Mouse (Mus musculus) G1E (cell line): ENCODE results near the gene Rec8. TPM values are rescaled to one million over a fixed set of nuclear protein-coding genes. Genes with fewer than 3 reads are reported as not detected.

Source experiments
- ATAC-seq: 2 replicates; pipeline ENCODE4 v1.8.0; 2016; ENCODE audit warnings: mild to moderate bottlenecking; ENCODE audit not compliant: insufficient number of reproducible peaks, poor library complexity, low FRiP score, severe bottlenecking; ENCODE audit errors: extremely low read depth
- DNase-seq: peaks from one replicate; pipeline ENCODE4 v3.0.0; 2012; ENCODE audit warnings: low spot score
- H3K27me3 ChIP-seq: 2 replicates; pipeline ENCODE4 v1.6.1; 2012; ENCODE audit warnings: mild to moderate bottlenecking, low read length, inconsistent platforms; ENCODE audit not compliant: insufficient read depth
- H3K36me3 ChIP-seq: replicated peaks from 2 replicates; pipeline ENCODE3; 2012; ENCODE audit warnings: mild to moderate bottlenecking, inconsistent platforms
- H3K4me1 ChIP-seq: 2 replicates; pipeline ENCODE4 v1.6.1; 2012; ENCODE audit warnings: low read depth, low read length, inconsistent platforms, mixed read lengths; ENCODE audit not compliant: insufficient read depth
- H3K4me3 ChIP-seq: 2 replicates; pipeline ENCODE4 v1.5.1; 2012; ENCODE audit warnings: low read depth, mild to moderate bottlenecking, inconsistent platforms, low read length, moderate library complexity, mixed read lengths
- H3K9me3 ChIP-seq: replicated peaks from 2 replicates; pipeline ENCODE4 v1.6.1; 2012; ENCODE audit warnings: inconsistent platforms
- CTCF ChIP-seq: IDR thresholded peaks from 2 replicates; pipeline ENCODE4 v1.5.1; 2012; ENCODE audit warnings: low read depth, low read length, inconsistent platforms, mixed read lengths
- GATA1 ChIP-seq: IDR thresholded peaks from 2 replicates; pipeline ENCODE4 v1.6.1; 2012; ENCODE audit warnings: borderline replicate concordance, low read length, inconsistent platforms, mixed read lengths
- GATA2 ChIP-seq: IDR thresholded peaks from 2 replicates; pipeline ENCODE4 v1.6.1; 2012; ENCODE audit warnings: low read depth, low read length, inconsistent platforms, borderline replicate concordance
- POLR2AphosphoS5 ChIP-seq: IDR thresholded peaks from 2 replicates; pipeline ENCODE4 v1.6.1; 2012; ENCODE audit warnings: low read depth, low read length, inconsistent platforms; ENCODE audit not compliant: insufficient replicate concordance
- TAL1 ChIP-seq: conservative IDR thresholded peaks from 2 replicates; pipeline ENCODE4 v1.6.1; 2012; ENCODE audit warnings: low read depth, low read length, inconsistent platforms, mixed read lengths
- polyA plus RNA-seq: library from polyadenylated mRNA; stranded (reverse); fragments of >175 nt; gene quantifications from 2 replicates; pipeline ENCODE4 v1.2.3, GENCODE M21; 2012
- total RNA-seq, 2 experiments: library from RNA; stranded (forward) in 1 of 2; stranded (reverse) in 1 of 2; fragments of 200-1000 nt in 1 of 2; fragments of >200 nt in 1 of 2; fragmentation: Nextera tagmentation in 1 of 2; gene quantifications; 2 replicates each; pipeline ENCODE4 v1.2.3; 2014 to 2017

Rec8 gene
- total and polyA plus RNA-seq, 3 experiments = 89.9 to 144 (median 123) TPM

DNA sequence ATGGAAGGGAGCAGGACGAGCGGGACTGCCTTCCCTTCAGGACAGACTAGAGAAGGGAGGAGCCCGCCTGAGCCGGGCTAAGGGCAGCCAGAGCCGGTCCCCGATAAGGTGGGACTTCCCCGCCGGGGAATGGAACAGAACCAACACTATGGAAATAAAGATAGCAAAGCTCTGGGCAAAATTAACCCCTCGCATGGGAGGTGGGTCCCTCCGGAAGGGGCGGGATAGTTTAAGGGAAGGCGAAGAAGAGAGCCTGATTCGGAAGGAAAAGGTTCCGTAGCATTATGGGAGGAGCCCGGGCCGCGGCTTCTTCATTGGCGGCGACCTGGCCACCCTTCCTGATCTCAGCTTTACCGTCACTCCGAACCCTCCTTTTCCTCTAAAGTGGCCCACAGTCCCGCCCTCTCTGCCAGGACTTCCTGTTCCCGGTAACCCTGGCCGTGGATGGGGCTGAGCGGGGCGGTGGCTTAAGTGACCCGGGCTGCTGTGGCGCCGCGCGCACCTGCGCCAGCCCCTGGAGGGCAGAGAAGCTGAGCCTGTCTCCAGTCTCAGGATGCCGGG, 26.4 kb upstream of the Rec8 start, which contains the start of gene Rnf31:
Gene Rnf31, plus strand, starts transcription at position 378 of the 561 bp plus-strand sequence.
- peak; percentile 79 for ATAC-seq
- Histone ChIP-seq H3K4me1 (peaks cover 62% of the 10 kb centered on the region), H3K4me3 (peak within 1 kb of the TSS; percentile 96), H3K27me3 (no peaks in the 10 kb centered on the region), H3K9me3 (no peaks in the 10 kb centered on the region), H3K36me3 (peaks cover 64% of the 10 kb centered on the region)
- TF ChIP-seq POLR2AphosphoS5 (no peak), CTCF (no peak)
- DNase-seq = peak; percentile 87

DNA sequence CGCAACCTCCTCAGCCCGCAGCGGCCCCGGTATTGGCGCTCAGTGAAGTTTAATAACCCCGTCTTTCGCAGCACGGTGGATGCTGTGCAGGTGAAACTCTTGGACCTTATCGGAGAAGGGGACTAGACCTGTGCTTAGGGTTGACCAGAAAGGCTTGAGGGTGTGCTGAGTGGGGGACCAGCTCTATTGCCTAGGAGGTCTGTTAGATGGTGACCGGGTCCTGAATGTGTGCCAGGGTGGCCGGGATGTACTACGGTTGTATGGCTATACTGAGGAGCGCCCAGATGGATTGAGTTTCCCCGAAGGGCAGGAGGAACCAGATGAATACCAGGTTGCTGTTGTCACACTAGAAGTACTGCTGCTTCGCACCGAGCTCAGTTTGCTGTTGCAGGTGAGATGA, 25.6 kb upstream of the Rec8 start:
- no peak for ATAC-seq
- TF ChIP-seq POLR2AphosphoS5 = no peak
- no peak for TF ChIP-seq GATA1
- TF ChIP-seq GATA2 = no peak
- TF ChIP-seq CTCF = no peak
- no peak for TF ChIP-seq TAL1
- Histone ChIP-seq H3K36me3 (peaks cover 68% of the 10 kb centered on the region), H3K27me3 (no peaks in the 10 kb centered on the region), H3K9me3 (no peaks in the 10 kb centered on the region), H3K4me1 (peaks cover 58% of the 10 kb centered on the region), H3K4me3 (peak overlapping the region; percentile 96)
- no peak for DNase-seq

- TF ChIP-seq CTCF (no peak), GATA1 (no peak), GATA2 (no peak), TAL1 (no peak), POLR2AphosphoS5 (no peak)
- H3K27me3 ChIP-seq = no peaks in the 10 kb centered on the region
- H3K9me3 ChIP-seq = no peaks in the 10 kb centered on the region
- H3K4me1 ChIP-seq = peaks cover 38% of the 10 kb centered on the region
- no peak for ATAC-seq
- no peak overlapping the region for H3K4me3 ChIP-seq
- H3K36me3 ChIP-seq = peaks cover 77% of the 10 kb centered on the region
- no peak for DNase-seq
Observed at GRCm38 (mm10) chr14:55596036-55596690, 21.7 kb upstream of the Rec8 start.

DNA sequence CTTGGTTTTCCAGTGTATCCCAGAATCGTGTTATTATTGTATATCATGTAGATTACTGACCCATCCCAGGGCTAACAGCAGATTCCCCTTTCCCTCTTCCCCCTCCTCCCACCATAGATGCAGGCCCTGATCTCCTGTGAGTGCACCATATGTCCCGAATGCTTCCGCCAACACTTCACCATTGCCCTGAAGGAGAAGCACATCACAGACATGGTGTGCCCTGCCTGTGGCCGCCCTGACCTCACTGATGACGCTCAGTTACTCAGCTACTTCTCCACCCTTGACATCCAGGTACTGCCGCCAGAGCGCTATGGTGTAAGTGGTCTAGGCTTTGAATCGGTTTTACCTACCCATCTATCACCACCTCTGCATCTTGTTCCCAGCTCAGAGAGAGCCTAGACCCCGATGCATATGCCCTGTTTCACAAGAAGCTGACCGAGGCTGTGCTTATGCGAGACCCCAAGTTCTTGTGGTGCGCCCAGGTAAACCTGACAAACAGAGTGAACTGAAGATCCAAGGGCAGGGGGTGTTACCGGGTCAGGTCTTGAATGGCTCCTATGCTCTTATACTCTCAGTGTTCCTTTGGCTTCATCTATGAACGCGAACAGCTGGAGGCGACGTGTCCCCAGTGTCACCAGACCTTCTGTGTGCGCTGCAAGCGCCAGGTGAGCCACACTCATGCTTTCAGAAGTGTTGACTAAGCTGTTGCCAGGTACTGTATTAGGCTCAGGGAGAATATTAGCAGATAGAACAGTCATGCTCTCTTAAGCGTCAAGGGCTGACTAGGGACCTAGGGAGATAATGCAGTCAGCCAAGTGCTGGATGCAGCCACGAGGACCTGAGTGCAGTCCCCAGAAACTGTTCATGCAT, 19.1 kb upstream of the Rec8 start:
- ATAC-seq = no peak
- TF ChIP-seq CTCF = no peak
- no peak for TF ChIP-seq POLR2AphosphoS5
- TF ChIP-seq GATA2 = no peak
- no peak for TF ChIP-seq TAL1
- TF ChIP-seq GATA1 = no peak
- H3K36me3 ChIP-seq = peaks cover 96% of the 10 kb centered on the region

GRCm38 (mm10) chr14:55603271-55603632, 14.6 kb upstream of the Rec8 start, which contains the start of gene Irf9:
TSS of gene Irf9 (plus strand) at chr14:55603571.
- Histone ChIP-seq H3K27me3 (no peaks in the 10 kb centered on the region), H3K4me1 (peaks cover 71% of the 10 kb centered on the region), H3K4me3 (peak within 1 kb of the TSS; percentile 71), H3K36me3 (peaks cover 87% of the 10 kb centered on the region), H3K9me3 (no peaks in the 10 kb centered on the region)
- TF ChIP-seq TAL1 (no peak), GATA1 (no peak), CTCF (no peak), POLR2AphosphoS5 (no peak), GATA2 (no peak)
- DNase-seq (no peak), ATAC-seq (no peak)

More for the DNA sequence above, 19.1 kb upstream of the Rec8 start:
- no peak for DNase-seq
- no peaks in the 10 kb centered on the region for H3K27me3 ChIP-seq
- H3K9me3 ChIP-seq = no peaks in the 10 kb centered on the region
- H3K4me1 ChIP-seq = peaks cover 44% of the 10 kb centered on the region
- no peak overlapping the region for H3K4me3 ChIP-seq

DNA sequence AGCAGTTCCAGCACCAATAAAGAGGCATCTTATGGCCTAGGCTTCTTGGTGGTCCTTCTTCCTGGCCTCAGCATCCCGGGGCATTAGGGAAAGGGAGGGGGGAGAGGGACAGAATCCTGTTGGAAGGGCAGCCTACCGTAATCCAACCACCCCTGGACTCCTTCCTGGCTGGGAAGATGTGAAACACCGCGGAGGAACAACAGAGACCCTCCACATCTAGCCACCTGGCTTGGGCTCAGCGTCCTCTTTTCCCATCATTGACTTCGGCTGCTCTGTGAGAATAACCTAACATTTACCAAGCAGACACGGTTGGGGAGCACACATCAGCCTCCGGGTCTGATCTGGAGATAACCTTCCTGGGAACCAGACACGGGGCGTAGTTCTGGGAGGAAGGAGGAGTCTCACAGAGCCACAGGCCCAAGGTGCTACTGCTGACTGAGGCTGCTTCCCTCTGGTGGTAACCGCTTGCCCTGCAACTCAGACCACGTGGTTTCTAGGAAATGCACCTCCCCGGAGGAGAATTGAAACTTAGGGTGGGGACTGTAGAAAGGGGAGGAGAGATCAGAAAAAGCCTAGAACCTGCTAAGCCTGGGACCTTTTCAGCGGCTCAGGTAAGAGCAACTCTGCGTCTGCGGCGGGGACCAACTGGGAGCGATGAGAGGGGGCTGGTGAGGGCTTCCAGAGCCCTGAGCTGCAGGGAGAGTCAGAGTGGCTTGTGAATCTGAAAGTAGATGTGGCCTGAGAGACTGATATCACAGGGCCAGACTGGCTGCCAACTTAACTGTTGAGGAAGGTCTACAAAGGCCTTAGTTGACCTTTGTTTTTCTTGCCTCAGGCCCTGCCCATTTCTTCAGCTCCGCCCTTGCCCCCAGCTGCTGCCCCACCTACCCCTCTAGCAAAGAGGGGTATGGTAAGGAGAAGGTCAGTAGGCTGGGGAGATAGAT, 13.9 kb upstream of the Rec8 start:
- ATAC-seq (peak; percentile 90), DNase-seq (peak; percentile 74)
- Histone ChIP-seq H3K9me3 (no peaks in the 10 kb centered on the region), H3K4me3 (peak overlapping the region; percentile 71), H3K36me3 (peaks cover 87% of the 10 kb centered on the region), H3K27me3 (no peaks in the 10 kb centered on the region), H3K4me1 (peaks cover 77% of the 10 kb centered on the region)
- no peak for TF ChIP-seq POLR2AphosphoS5
- no peak for TF ChIP-seq TAL1
- no peak for TF ChIP-seq GATA1
- peak; percentile 84 for TF ChIP-seq CTCF
- peak; percentile 95 for TF ChIP-seq GATA2
